Mouse (Mus musculus) neural tube, embryonic 14.5 days (tissue): Measurements from ENCODE around the gene Car5b. TPM values are rescaled to one million over a fixed set of nuclear protein-coding genes. Genes with fewer than 3 reads are reported as not detected.

Experiments
- ATAC-seq: fragments of 200-750 bp; cut with Nextera tagmentation; 2 replicates; pipeline ENCODE4 v1.8.0; 2017; ENCODE audit warnings: low read depth, mild to moderate bottlenecking, moderate TSS enrichment, moderate library complexity
- H3K27ac ChIP-seq: fragments of 300-500 bp; sonication (generic); 2 replicates; pipeline ENCODE4 v1.5.1; 2014; ENCODE audit warnings: low read depth, mild to moderate bottlenecking, control low read depth, low read length, moderate library complexity, mixed read lengths
- H3K27me3 ChIP-seq: fragments of 300-500 bp; sonication (generic); 2 replicates; pipeline ENCODE4 v1.6.1; 2014; ENCODE audit warnings: low read length; ENCODE audit not compliant: control insufficient read depth, insufficient read depth
- H3K36me3 ChIP-seq: fragments of 300-500 bp; sonication (generic); 2 replicates; pipeline ENCODE4 v1.6.1; 2014; ENCODE audit warnings: low read length, mixed read lengths; ENCODE audit not compliant: control insufficient read depth, insufficient read depth
- H3K4me1 ChIP-seq: fragments of 300-500 bp; sonication (generic); 2 replicates; pipeline ENCODE4 v1.6.1; 2014; ENCODE audit warnings: low read length; ENCODE audit not compliant: control insufficient read depth, insufficient read depth
- H3K4me2 ChIP-seq: fragments of 300-500 bp; sonication (generic); 2 replicates; pipeline ENCODE4 v1.6.1; 2014; ENCODE audit warnings: mild to moderate bottlenecking, low read depth, low read length, control low read depth
- H3K4me3 ChIP-seq: fragments of 300-500 bp; sonication (generic); 2 replicates; pipeline ENCODE4 v1.5.1; 2014; ENCODE audit warnings: low read depth, low read length, control low read depth, mixed read lengths
- H3K9ac ChIP-seq: fragments of 300-500 bp; sonication (generic); replicated peaks from 2 replicates; pipeline ENCODE4 v1.6.1; 2014; ENCODE audit warnings: low read depth, mild to moderate bottlenecking, control low read depth, low read length, mixed read lengths
- H3K9me3 ChIP-seq: fragments of 300-500 bp; sonication (generic); 2 replicates; pipeline ENCODE4 v1.6.1; 2016; ENCODE audit warnings: low read length; ENCODE audit not compliant: control insufficient read depth
- WGBS: fragments of 180-500 bp; shearing (Covaris S2); extraction: QIAGEN DNeasy Blood & Tissue Kit; methylation state at CpG from one replicate; pipeline ENCODE4 v1.1.7; 2014; 5-methylcytosine and 5-hydroxymethylcytosine counted together
- polyA plus RNA-seq: library from polyadenylated mRNA; unstranded; fragments of >200 nt; fragmentation: Nextera tagmentation; extraction: Ambion mirVana; gene quantifications from 2 replicates; pipeline ENCODE4 v1.2.1, GENCODE M21; 2014

Gene Car5b
- polyA plus RNA-seq, 1 experiment from 2014 or later, result 0.91 TPM

DNA sequence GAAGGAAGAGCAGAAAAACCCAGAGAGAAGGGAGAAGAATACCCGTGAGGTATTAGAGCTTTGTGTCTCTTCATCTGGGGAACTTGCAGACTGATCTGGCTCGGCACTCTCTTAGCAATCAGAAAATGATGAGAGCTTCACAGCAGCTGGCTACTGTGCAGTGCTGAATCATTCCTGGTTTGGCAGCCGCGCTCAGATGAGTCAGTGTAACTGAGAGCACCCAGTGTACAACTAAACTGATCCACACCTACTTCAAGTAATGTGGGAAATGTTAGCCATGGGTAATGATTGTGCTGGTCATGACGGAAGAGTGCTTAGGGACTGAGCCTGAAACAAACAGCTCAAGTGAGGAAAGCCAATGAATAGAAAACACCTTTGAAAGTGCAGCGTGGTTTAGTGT lies 89.2 kb downstream of the Car5b start:
- no peak for ATAC-seq
- H3K4me3 ChIP-seq, result no peak overlapping the region
- no peak overlapping the region for H3K27ac ChIP-seq
- no peak overlapping the region for H3K4me2 ChIP-seq
- H3K36me3 ChIP-seq, result peaks cover 3% of the 10 kb centered on the region; the same call in 1 of the 2 replicates
- no peaks in the 10 kb centered on the region for H3K9me3 ChIP-seq
- no peaks in the 10 kb centered on the region for H3K27me3 ChIP-seq
- WGBS, result 85% methylated on average over 6 of the region's 6 CpGs
- H3K4me1 ChIP-seq, result no peaks in the 10 kb centered on the region
- no peak overlapping the region for H3K9ac ChIP-seq

- Histone ChIP-seq H3K9me3 (no peaks in the 10 kb centered on the region), H3K36me3 (no peaks in the 10 kb centered on the region), H3K27ac (no peak overlapping the region), H3K27me3 (no peaks in the 10 kb centered on the region), H3K4me1 (no peaks in the 10 kb centered on the region), H3K9ac (no peak overlapping the region), H3K4me3 (no peak overlapping the region), H3K4me2 (no peak overlapping the region)
- WGBS, result 79% methylated on average over 8 of the region's 8 CpGs
- ATAC-seq, result no peak
Measured at GRCm38 (mm10) chrX:163934731-163935130, 93.1 kb downstream of the Car5b start.

- no peak for ATAC-seq
- Histone ChIP-seq H3K27me3 (no peaks in the 10 kb centered on the region), H3K9me3 (no peaks in the 10 kb centered on the region), H3K27ac (no peak overlapping the region), H3K4me3 (no peak overlapping the region), H3K36me3 (no peaks in the 10 kb centered on the region), H3K4me2 (no peak overlapping the region), H3K9ac (no peak overlapping the region), H3K4me1 (no peaks in the 10 kb centered on the region)
Measured at GRCm38 (mm10) chrX:163929550-163929949, 98.2 kb downstream of the Car5b start.

Other genes starting within 250 kb of the Car5b start
- gene Ap1s2, start 119.0 kb downstream of the Car5b start, polyA plus RNA-seq, result 136 and 198 TPM in 2 replicates
- gene Zrsr2, start 69.3 kb downstream of the Car5b start, polyA plus RNA-seq, result 51.3 and 55.5 TPM in 2 replicates
- 17.3 and 17.8 TPM in 2 replicates for gene Siah1b, start 48.5 kb upstream of the Car5b start, polyA plus RNA-seq
- not detected in 2 replicates for gene Cltrn, start 60.8 kb upstream of the Car5b start, polyA plus RNA-seq
- gene Ace2, start 111.3 kb upstream of the Car5b start, polyA plus RNA-seq, result 0.16 TPM in 1 of 2 replicates, not detected in the other
- gene Bmx, start 230.2 kb upstream of the Car5b start, polyA plus RNA-seq, result 0.37 TPM in 1 of 2 replicates, not detected in the other
- 2.5 and 4.1 TPM in 2 replicates for gene Pir, start 241.4 kb upstream of the Car5b start, polyA plus RNA-seq